Mouse (Mus musculus) layer of hippocampus, adult 2 months (tissue): ENCODE data around the gene Ctnnb1. TPM values are rescaled to one million over a fixed set of nuclear protein-coding genes. Genes with fewer than 3 reads are reported as not detected.
"Not testable (repeated sequence)": the region's sequence is repeated elsewhere in the genome, so short reads cannot be mapped to it uniquely, and the experiment has no call there.

Source experiments
- DNase-seq, 2 experiments: peaks; one replicate each; pipeline ENCODE4 v3.0.0; 2022; ENCODE audit warnings: low spot score in 2 of 2
- H3K27ac ChIP-seq: fragments of 200-600 bp; 2 replicates; pipeline ENCODE4 v1.8.1; 2022
- H3K4me3 ChIP-seq: fragments of 200-600 bp; 2 replicates; pipeline ENCODE4 v1.8.1; 2022; ENCODE audit warnings: mild to moderate bottlenecking
- CTCF ChIP-seq: fragments of 200-600 bp; conservative IDR thresholded peaks from 2 replicates; pipeline ENCODE4 v1.8.1; 2022; ENCODE audit warnings: antibody characterized with exemption, mild to moderate bottlenecking, moderate library complexity
- total RNA-seq, 2 experiments: library from RNA; stranded (reverse); gene quantifications; 2 replicates each; pipeline ENCODE4 v1.2.3; 2021

Gene Ctnnb1
- total RNA-seq, 2 experiments from 2014 or later: 513 to 546 TPM

DNA sequence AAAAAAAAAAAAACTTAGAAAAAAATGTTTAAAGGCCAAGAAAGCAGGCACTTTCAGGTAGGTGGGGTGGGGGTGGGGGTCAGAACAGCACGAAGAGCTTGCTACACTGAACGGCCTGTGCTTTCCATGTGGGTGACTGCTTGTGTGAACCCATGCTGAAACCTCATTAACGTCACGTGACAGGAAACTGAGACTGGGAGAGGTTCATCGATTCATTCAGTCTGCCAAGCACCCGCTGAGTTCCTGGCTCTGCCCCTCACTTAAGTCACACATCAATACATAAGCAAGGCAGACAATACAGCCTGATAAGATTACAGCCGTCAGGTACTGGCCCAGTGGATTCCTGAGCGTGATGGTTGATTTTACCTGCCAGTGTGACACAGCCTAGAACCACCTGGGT, 26.5 kb upstream of the Ctnnb1 start:
- DNase-seq: no peak
- Histone ChIP-seq H3K4me3 (no peak overlapping the region), H3K27ac (no peak overlapping the region)
- no peak for TF ChIP-seq CTCF

DNA sequence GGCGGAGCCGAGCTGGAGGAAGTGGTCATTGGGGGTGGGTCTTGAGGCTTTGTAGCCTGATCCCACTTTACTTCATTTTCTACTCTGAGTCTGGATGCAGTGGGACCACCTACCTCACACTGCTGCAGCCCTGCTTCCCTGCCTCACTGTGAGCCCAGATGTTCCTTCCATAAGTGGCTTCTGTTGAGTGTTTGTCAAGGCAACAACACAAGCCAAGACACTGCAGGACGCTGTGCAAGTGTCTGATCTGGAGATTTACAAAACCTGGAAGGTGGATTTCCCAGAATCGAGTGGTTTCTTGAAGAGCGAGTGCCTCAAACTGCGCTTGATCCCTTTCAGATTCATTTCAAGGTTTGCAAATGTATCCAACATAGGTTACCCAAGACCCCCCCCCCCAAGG, 20.6 kb upstream of the Ctnnb1 start:
- Histone ChIP-seq H3K4me3 (no peak overlapping the region), H3K27ac (no peak overlapping the region)
- no peak for TF ChIP-seq CTCF
- DNase-seq: no peak

DNA sequence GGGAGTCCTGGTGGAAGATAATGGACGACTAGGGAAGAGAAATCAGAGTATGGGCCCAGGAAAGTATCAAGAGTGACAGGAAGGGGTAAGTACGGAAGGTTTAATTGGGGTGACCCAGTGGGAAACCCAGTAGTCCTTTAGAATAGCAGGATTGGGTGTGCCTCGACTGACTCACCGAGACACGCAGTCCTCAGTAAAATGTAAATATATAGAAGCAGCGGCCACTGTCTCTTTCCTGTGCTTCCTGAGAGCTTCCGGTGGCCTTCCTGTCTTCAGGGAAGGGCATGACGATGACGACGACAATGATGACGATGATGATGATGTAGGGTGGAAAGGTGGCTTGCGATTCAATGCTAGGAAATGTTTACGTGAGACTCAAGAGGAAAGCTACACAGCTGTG, 15.9 kb upstream of the Ctnnb1 start:
- DNase-seq: no peak
- no peak for TF ChIP-seq CTCF
- H3K4me3 ChIP-seq: no peak overlapping the region
- no peak overlapping the region for H3K27ac ChIP-seq

DNA sequence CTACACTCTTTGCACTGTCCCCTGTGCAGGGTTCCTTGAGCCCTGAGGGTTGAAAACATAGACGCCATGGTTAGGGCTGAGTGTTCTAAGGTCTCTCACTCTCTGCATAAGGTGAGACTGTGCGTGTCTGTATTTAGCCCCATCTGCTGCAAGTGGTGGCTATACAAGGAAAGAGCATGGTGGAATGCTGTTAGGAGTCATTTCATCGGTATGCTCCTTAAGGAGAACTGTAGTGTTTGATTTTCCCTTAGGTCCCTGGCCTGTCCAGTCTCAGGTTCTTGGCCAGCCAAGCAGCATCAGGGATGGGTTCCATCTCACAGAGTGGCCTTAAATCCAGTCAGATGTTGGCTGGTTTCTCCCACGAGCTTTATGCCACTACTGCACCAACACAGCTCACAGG, 14.6 kb upstream of the Ctnnb1 start:
- H3K4me3 ChIP-seq: no peak overlapping the region
- DNase-seq: no peak
- H3K27ac ChIP-seq: no peak overlapping the region
- no peak for TF ChIP-seq CTCF

DNA sequence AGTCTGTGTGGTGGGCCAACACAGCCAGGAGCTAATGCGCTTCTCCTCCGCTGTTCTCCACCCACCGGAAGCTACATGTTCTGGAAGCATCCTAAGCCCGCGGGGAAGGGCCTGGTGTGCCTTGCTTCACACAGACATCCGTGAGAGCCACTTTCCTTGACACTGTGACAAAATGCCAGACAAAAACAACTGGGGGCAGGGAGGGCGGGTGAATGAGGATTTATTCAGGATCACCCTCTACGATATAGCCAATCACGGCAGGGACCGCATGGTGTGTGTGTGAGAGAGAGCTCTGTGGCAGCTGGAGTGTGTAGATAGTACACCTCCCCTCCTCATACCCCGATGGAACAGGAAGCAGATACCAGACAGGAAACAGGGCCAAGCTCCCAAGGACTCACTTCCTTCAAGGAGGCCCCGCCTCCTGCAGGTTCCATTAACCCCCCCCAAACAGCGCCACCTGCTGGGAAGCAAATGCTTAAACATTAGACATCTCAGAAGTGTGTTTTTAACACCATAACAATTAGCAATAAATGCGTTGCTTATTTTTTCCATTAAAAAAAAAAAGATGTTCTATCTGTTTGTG, 14.0 kb upstream of the Ctnnb1 start:
- Histone ChIP-seq H3K27ac (no peak overlapping the region), H3K4me3 (no peak overlapping the region)
- TF ChIP-seq CTCF: peak; percentile 61
- DNase-seq: no peak

DNA sequence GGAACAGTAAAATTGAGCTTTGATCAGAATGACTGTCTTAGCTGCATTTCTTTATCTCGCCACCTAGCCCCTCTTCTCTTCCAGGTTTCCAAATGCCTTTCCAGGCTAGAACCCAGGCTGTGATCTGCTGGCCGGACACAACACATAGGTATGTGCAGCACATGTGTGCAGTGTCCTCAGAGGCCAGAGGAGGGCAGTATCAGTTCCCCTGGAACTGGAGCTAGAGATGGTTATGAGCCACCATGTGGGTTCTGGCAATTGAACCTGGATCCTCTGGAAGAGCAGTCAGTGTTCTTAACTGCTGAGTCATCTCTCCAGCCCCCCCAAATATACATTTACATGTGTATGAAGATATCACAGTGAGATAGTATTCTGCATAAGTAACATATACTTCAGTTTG, 11.4 kb upstream of the Ctnnb1 start:
- not testable (repeated sequence) for H3K27ac ChIP-seq, DNase-seq, H3K4me3 ChIP-seq

DNA sequence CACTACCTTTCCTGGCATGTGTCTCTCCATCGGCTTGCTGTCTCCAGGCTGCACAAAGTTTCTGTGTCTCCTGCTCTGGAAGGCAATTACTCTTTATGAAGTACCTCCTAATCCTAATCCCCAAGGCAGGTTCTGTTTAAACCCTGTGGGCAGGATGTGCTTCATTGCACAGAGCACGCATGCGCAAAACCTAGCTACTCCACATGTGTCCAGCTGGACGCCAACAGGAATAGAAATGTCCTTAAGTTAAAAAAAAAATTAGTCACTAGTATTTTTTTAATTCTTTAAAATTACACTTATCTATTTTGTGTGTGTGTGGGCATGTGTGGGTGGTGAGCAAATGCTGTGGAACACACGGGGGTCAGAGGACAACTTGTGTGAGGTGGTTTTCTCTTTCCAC, 10.8 kb upstream of the Ctnnb1 start:
- Histone ChIP-seq H3K4me3 (no peak overlapping the region), H3K27ac (no peak overlapping the region)
- no peak for DNase-seq
- TF ChIP-seq CTCF: no peak

DNA sequence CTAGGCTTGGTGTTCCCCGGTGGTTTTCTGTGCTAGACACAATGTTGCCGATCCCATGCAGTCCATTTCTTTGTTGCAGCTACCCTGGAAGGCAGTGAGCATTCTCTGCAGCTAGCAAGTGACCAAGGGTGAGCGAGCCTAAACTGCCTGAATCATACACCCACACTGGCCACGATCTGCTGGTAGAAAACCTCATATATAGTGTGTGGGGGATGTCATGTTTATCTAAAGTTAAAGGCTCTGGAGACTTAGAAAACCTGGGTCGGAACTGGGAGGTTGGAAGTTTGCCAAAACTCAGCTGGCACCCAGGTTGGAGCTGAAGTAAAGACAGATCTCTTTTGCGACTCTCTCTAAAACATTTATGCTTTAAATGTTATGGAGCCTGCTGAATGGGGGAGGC, 10.4 kb upstream of the Ctnnb1 start:
- no peak for TF ChIP-seq CTCF
- Histone ChIP-seq H3K27ac (no peak overlapping the region), H3K4me3 (no peak overlapping the region)
- no peak for DNase-seq

DNA sequence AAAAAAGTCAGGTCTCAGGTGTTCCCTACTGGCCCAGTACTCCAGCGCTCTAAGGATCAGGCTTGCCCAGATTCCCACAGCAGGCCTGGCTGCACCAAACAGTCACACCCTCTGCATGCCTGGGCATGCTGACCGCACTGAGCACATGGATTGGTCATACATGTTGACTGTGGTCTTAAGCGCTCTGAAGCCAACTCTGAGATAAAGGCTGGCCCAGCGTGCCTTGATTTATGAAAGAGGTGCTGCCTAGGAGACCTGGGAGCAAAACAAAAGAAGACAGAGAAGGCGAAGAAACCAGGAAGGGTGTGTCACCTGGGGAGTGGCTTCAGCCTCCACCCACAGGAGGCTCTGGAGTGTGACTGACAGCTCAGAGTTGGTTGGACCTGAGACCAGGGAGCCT, 9.9 kb upstream of the Ctnnb1 start:
- TF ChIP-seq CTCF: no peak
- Histone ChIP-seq H3K4me3 (no peak overlapping the region), H3K27ac (no peak overlapping the region)
- DNase-seq: no peak

DNA sequence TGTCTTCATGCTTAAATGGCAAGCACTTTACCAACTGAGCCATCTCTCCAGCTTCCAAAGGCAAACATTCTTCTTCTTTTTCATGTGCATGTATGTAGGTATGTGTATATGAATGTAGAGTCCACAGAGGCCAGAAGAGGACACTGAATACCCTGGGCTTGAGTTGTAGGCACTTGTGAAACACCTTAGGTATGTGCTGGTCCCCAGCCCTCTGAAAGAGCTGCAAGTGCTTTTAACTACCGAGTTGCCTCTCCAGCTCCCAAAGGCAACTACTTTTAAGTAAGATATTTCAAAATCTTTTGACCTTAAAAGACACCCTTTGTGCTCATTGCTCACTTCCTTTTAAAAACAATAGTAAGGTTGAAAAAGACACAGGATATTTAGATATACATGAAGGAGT, 2.9 kb upstream of the Ctnnb1 start:
- TF ChIP-seq CTCF: no peak
- Histone ChIP-seq H3K27ac (no peak overlapping the region), H3K4me3 (no peak overlapping the region)
- no peak for DNase-seq

DNA sequence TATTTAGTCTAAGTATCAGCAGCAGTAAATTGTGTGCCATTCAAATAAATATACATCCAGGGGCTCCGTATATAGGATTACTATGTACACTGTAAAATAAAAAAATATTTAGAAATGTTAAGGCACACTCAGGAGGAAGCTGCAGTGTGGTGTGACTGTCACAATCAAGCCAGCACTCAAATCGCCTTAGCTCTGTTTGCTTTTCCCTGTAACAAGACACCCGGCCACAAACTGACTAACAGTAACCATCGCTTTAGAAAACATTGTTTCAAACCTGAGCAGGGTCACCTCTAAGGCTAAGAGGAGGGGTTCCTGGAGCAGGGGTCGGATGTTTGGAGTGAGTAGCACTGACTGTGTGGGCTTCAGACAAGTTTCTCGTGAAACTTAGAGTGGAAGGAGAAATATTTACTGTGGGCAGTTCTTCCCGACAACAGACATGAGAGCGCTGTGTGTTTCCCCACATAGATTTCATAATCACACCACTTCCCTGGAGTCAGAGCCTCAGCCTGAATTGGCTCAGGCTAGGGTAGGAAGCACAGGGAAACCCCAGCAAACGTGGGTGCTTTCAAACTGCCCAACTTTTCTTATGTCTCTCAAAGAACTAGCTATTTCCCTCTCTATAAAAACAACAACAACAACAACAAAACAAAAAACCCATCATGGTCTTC, 1.9 kb upstream of the Ctnnb1 start:
- no peak overlapping the region for H3K4me3 ChIP-seq
- no peak for TF ChIP-seq CTCF
- H3K27ac ChIP-seq: no peak overlapping the region
- no peak for DNase-seq

DNA sequence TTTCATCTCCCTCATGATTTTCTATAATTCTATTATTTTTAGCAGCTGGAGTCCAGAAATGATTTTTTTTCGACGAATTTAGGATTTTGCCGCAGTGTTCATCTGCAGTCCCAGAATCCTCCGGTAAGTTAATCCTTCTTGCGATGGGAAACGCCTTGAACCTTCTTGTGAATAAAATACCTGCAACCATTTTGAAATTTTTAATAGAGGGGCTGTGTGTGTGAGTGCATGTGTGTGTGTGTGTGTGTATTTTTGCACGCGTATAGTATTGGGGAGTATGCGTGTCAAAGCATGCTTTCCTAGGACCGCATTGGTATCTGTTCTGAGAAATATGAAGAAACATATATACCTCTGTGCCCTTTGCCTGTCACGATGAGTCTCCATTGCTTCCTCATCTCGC, 1.0 kb downstream of the Ctnnb1 start:
- H3K27ac ChIP-seq: no peak overlapping the region
- no peak for DNase-seq
- H3K4me3 ChIP-seq: no peak overlapping the region
- no peak for TF ChIP-seq CTCF

DNA sequence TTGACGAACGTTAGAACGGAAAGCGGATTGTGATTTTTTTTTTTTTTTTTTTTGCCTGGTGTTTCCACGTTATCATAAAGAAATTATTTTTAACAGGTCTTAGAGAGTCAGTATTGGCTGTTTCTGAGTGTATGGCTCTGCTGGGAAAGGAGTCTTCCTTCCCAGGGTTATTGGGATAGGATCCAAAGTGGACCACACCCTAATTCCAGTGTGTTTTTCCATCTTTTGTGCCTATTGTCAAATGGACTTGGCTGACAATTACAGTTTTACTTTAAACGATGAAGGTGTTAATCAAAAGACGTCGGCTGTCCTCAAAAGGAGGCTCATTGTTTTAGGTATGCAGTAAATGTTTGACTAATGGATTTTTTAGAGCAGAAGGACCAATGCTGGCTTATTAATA, 1.8 kb downstream of the Ctnnb1 start:
- H3K4me3 ChIP-seq: no peak overlapping the region

DNA sequence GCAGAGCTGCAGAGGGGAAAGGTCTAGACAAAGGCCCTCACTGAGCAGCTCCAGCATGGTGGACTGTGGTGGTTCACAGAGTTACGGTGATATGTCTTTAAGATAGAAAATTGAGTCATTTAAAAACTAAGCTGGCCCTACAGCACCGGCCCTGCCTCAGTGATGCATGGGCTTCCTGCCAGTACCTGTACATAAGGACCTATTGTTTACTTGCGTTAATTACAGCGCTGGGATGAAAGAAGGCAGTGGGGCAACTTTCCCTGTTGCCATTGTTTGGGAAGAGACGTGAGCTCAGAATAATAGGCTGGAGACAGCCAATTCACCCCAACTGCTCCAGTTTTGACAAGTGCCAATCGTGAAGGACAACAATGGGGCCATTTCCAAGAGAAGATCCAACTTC, 3.4 kb downstream of the Ctnnb1 start:
- TF ChIP-seq CTCF: no peak
- no peak for DNase-seq
- H3K27ac ChIP-seq: no peak overlapping the region
- no peak overlapping the region for H3K4me3 ChIP-seq

More for the DNA sequence above, 1.8 kb downstream of the Ctnnb1 start:
- no peak for TF ChIP-seq CTCF
- no peak for DNase-seq
- H3K27ac ChIP-seq: no peak overlapping the region
